Mouse (Mus musculus): ENCODE measurements at regions not wholly inside any gene's neighbourhood (a gene's known extent, or its start where the extent isn't known, plus 50 kb on each side); places are given as distances from the start of the nearest gene placed in this dataset.

DNA sequence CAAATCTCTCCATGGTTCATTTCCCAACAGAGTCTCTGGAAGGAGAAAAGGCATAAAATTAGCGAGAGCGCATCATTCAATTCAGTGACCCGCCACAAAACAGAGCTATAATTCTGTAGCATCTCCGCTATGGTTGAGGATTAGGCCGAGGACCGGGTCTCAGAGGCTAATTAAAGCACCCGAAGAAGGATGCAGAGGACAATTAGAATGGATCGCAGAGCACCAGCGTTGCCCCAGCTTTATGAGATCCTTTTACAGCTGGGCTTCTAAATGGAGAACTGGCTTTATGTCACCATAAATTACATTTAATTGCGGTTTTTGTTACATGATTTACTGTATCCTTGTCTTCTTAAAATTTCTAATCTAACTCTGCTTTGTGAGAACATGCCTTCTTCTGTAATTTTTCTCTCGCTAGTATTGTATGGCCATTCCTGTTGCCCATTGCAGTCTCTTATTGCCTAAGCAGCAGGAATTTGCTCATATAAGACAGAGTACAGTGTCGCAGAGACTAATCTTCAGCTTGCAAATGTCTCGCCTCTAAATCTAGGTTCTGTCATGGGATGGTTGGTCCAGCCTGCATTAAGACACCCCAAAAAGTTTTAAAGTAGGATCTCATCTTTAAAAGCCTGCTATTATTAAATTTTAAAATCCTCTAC lies 793.5 kb downstream of the Rps29 start:
- no peaks in the 10 kb centered on the region for H3K36me3 ChIP-seq
- no peak for ATAC-seq
- no peaks in the 10 kb centered on the region for H3K4me1 ChIP-seq (replicated peaks)
- WGBS: 56% methylated on average over 13 of the region's 13 CpGs
- no peaks in the 10 kb centered on the region for H3K9me3 ChIP-seq
- no peak overlapping the region for H3K27ac ChIP-seq
- H3K4me3 ChIP-seq (replicated peaks): no peak overlapping the region
- H3K27me3 ChIP-seq: no peaks in the 10 kb centered on the region
- H3K9ac ChIP-seq (replicated peaks): no peak overlapping the region
- no peak overlapping the region for H3K4me2 ChIP-seq (replicated peaks)

DNA sequence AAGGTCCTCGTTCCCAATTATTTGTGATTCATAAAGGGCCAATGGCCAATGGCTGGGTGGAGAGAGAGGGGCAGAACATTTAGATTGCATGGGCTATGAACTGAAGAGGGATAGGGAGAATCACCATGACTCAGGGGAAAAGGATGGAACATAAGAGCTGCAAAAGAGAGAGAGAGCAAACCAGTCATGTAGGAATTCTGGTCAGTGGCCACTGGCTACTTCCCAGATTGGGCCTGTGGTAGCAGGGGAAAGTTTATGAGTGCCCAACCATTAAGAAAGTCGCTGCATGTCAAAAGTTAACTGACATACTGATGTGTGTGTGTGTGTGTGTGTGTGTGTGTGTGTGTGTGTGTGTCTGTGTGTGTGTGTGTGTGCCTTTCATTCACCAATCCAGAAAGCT lies 795.8 kb downstream of the Rps29 start:
- Histone ChIP-seq H3K9me3 (no peaks in the 10 kb centered on the region), H3K27ac (no peak overlapping the region), H3K36me3 (no peaks in the 10 kb centered on the region), H3K4me2 (replicated peaks) (no peak overlapping the region), H3K27me3 (no peaks in the 10 kb centered on the region), H3K4me3 (replicated peaks) (no peak overlapping the region), H3K9ac (replicated peaks) (no peak overlapping the region), H3K4me1 (replicated peaks) (no peaks in the 10 kb centered on the region)
- WGBS: 97% methylated on average over 2 of the region's 2 CpGs
- ATAC-seq: no peak

DNA sequence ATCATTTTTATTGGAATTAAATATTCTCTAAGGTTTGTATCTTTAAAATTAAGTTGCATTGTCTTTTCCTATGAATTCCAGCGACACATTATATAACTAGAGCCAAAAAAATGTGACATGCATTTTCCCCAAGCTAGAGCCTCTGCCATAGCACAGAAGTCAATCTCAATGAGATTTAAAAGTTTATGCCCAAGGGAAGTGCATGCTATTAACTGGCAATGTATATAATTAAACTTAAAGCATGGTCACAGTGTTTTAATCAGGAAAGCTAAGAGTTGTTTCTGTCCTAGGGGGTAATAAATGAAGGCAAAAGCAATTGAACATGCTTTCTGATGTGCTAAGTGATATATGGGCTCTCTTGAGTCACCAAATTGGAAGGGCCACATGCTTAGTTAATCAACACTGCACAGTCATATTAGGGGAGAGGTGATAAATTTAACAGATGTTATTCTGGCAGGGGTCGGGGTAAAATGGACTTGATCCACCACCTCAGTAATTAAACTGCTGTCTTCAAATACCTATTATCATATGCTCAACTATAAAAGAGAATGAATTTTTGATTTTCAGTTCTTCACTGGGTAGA lies 812.4 kb downstream of the Rps29 start:
- Histone ChIP-seq H3K9ac (replicated peaks) (no peak overlapping the region), H3K27me3 (no peaks in the 10 kb centered on the region), H3K4me1 (replicated peaks) (no peaks in the 10 kb centered on the region), H3K4me2 (replicated peaks) (no peak overlapping the region), H3K36me3 (no peaks in the 10 kb centered on the region), H3K4me3 (replicated peaks) (no peak overlapping the region), H3K9me3 (no peaks in the 10 kb centered on the region), H3K27ac (no peak overlapping the region)
- ATAC-seq: no peak
- 74% methylated on average over 2 of the region's 2 CpGs for WGBS

DNA sequence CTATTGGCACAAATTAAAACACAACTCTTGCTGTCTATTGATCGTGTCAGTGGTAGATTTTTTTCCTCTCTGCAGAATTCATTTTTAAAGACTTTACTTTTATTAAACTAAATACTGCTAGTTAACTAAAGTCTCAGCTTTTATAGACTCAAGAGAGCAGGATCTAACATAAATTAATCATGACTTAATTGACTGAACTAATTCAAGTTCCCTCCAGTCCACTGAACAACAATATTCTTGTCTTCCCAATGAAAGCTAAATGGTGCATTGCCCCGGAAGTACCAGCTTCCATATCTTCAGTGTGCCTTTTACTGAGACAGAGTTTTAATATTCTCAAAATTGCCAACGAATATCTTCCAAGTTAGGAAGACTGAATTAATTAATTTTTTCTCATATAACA lies 825.2 kb downstream of the Rps29 start:
- Histone ChIP-seq H3K27ac (no peak overlapping the region), H3K4me1 (replicated peaks) (peaks cover 5% of the 10 kb centered on the region; the same call in 1 of the 2 replicates), H3K4me2 (replicated peaks) (no peak overlapping the region), H3K9ac (replicated peaks) (no peak overlapping the region), H3K27me3 (no peaks in the 10 kb centered on the region), H3K9me3 (no peaks in the 10 kb centered on the region), H3K4me3 (replicated peaks) (no peak overlapping the region), H3K36me3 (no peaks in the 10 kb centered on the region)
- 67% methylated on average over 3 of the region's 3 CpGs for WGBS
- ATAC-seq: no peak

DNA sequence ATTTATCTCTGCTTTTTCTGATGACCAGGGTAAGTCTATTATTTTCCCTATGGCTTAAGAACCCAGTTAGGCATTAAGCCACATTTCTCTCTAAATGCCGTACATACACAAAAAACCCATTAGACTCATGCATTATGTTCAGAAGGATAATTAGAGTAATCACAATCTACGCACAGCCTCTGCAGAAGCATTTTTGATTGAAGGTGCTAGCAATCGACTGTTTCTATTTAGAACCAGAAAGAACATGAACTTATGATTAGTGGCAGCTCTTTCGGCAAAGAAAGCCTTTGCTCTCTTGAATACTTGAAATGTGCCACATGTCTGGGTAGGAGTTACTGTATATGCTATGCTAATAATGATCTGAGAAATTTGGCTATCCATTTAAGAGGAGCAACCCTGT lies 825.6 kb downstream of the Rps29 start:
- 66% methylated on average over 4 of the region's 4 CpGs for WGBS
- no peak overlapping the region for H3K4me2 ChIP-seq (replicated peaks)
- ATAC-seq: no peak

DNA sequence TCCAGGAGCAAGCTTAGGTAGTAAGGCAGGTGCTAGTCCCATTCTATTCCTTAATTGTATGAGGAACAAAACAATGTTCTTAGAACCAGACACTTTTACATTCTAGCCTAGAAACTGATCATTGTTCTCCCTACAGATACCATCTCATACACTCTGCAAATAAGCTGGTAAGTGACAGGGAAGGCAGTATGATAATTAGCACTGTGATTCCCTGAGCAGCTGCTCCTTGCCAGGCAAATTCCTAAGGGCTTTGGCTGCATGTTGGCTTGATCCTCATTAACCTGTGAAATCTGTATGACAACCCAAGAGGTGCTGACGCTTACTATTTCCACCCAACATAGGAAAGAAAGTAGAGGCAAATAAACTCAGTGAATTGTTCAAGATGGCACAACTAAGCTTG lies 826.5 kb downstream of the Rps29 start:
- Histone ChIP-seq H3K4me3 (replicated peaks) (no peak overlapping the region), H3K4me2 (replicated peaks) (no peak overlapping the region), H3K4me1 (replicated peaks) (peaks cover 5% of the 10 kb centered on the region; the same call in 1 of the 2 replicates), H3K27me3 (no peaks in the 10 kb centered on the region), H3K9me3 (no peaks in the 10 kb centered on the region), H3K27ac (no peak overlapping the region), H3K36me3 (no peaks in the 10 kb centered on the region), H3K9ac (replicated peaks) (no peak overlapping the region)
- 22% methylated on average over 1 of the region's 1 CpGs for WGBS
- ATAC-seq: 0 out of 2 replicates have a peak, but pooled peaks have one; percentile 68

More for the DNA sequence above, 825.6 kb downstream of the Rps29 start:
- H3K27me3 ChIP-seq: no peaks in the 10 kb centered on the region
- no peak overlapping the region for H3K4me3 ChIP-seq (replicated peaks)
- H3K36me3 ChIP-seq: no peaks in the 10 kb centered on the region
- H3K4me1 ChIP-seq (replicated peaks): peaks cover 5% of the 10 kb centered on the region; the same call in 1 of the 2 replicates
- H3K27ac ChIP-seq: no peak overlapping the region
- H3K9ac ChIP-seq (replicated peaks): no peak overlapping the region
- no peaks in the 10 kb centered on the region for H3K9me3 ChIP-seq
